Mouse (Mus musculus): ENCODE measurements around the gene Smim26. TPM values are rescaled to one million over a fixed set of nuclear protein-coding genes. Genes with fewer than 3 reads are reported as not detected.
A peak's percentile ranks its signal among the peaks of the same experiment; 100 is the strongest.

Gene Smim26
- total and polyA plus RNA-seq, 3 experiments: 16.4 to 28.6 TPM; not detected in 1

GRCm38 (mm10) chr2:144640101-144640500 is 46.2 kb downstream of the Smim26 start (continued):
- TF ChIP-seq USF2 (IDR thresholded peaks at IDR 0.05; ENCODE audit: borderline replicate concordance in 1 of 2, insufficient read depth in 1 of 2, low read depth in 1 of 2, low read length in 2 of 2) (no peak), UBTF (IDR thresholded peaks at IDR 0.05; ENCODE audit: borderline replicate concordance, insufficient read depth, low read depth, low read length) (no peak), EP300 (IDR thresholded peaks at IDR 0.05; ENCODE audit: low read depth in 1 of 2, low read length in 2 of 2) (no peak), MYC (IDR thresholded peaks at IDR 0.05; ENCODE audit: low read depth, low read length) (no peak), RCOR1 (IDR thresholded peaks at IDR 0.05; ENCODE audit: low read depth, low read length) (no peak)

DNA sequence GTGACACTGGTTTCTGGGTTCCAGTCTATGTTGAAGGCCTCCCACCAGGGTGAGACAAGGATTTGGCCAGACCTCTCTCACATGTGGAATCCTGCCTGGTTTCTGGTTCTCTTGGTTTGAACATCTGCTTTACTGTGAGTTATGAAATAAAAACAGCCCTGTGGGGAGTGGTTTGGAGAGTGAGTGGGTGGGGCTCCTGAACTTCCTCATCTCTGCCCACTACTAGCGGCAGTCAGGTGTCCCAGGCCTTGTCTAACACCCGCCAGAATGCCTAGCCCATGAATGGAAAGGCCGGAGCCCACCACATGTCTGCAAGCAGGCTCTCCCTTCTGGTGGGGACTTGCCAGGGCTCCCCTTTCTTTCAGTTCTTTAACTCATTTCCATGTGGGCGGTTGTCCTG is 48.1 kb downstream of the Smim26 start:
- Histone ChIP-seq H3K27me3 (ENCODE audit: control insufficient read depth in 1 of 2, insufficient read depth in 2 of 2, low read length in 2 of 2) (no peaks in the 10 kb centered on the region), H3K36me3 (ENCODE audit: control insufficient read depth in 1 of 2, insufficient read depth in 2 of 2, low read length in 2 of 2) (peaks cover 0 to 3% of the 10 kb centered on the region in 2 experiments; a peak in 2 of 4 replicates), H3K4me1 (ENCODE audit: control insufficient read depth in 1 of 2, insufficient read depth in 2 of 2, low read length in 2 of 2) (peaks cover 0 to 2% of the 10 kb centered on the region in 2 experiments; a peak in 1 of 4 replicates), H3K4me3 (ENCODE audit: control insufficient read depth in 1 of 2, insufficient read depth in 1 of 2, low read depth in 2 of 2, low read length in 2 of 2) (no peak overlapping the region), H3K27ac (ENCODE audit: control insufficient read depth, low read depth, low read length) (no peak overlapping the region), H3K79me2 (ENCODE audit: control insufficient read depth, insufficient read depth, low read length, poor library complexity) (no peaks in the 10 kb centered on the region), H3K9me3 (replicated peaks; ENCODE audit: insufficient read depth, low read length) (no peaks in the 10 kb centered on the region), H3K9ac (ENCODE audit: control insufficient read depth, low read depth, low read length, poor library complexity, severe bottlenecking) (no peak overlapping the region)
- peak; percentile 61 for DNase-seq (ENCODE audit: low read depth, low spot score)
- TF ChIP-seq TBP (IDR thresholded peaks at IDR 0.05; ENCODE audit: low read depth, low read length) (no peak), USF1 (IDR thresholded peaks at IDR 0.05; ENCODE audit: low read depth, low read length) (0 out of 2 replicates have a peak, but pooled peaks have one; percentile 48)

Other genes with a start within 250 kb of the Smim26 start
- 24.6 and 25.9 TPM in 2 replicates for gene Kat14, start 225.1 kb upstream of the Smim26 start, total RNA-seq (2012; rRNA removed)
- 10 to 100 TPM in 1 of 2 experiments, not detected in 1; 52.9 TPM for gene Kat14, start 225.1 kb upstream of the Smim26 start, polyA plus RNA-seq (2012; ENCODE audit: insufficient read depth in 1 of 2, insufficient read length in 2 of 2, low read depth in 1 of 2, low replicate concordance in 2 of 2, missing spikeins in 1 of 2)
- gene Pet117, start 225.1 kb upstream of the Smim26 start, total RNA-seq (2012; rRNA removed): not detected in 2 replicates
- gene Pet117, start 225.1 kb upstream of the Smim26 start, polyA plus RNA-seq (2012; ENCODE audit: insufficient read depth in 1 of 2, insufficient read length in 2 of 2, low read depth in 1 of 2, low replicate concordance in 2 of 2, missing spikeins in 1 of 2): not detected
- 0.03 and 0.08 TPM in 2 replicates for gene Dzank1, start 66.6 kb upstream of the Smim26 start, total RNA-seq (2012; rRNA removed)
- gene Dzank1, start 66.6 kb upstream of the Smim26 start, polyA plus RNA-seq (2012; ENCODE audit: insufficient read depth in 1 of 2, insufficient read length in 2 of 2, low read depth in 1 of 2, low replicate concordance in 2 of 2, missing spikeins in 1 of 2): under 1 TPM in 1 of 2 experiments, not detected in 1; 0.35 TPM
- 23.6 and 27.3 TPM in 2 replicates for gene Polr3f, start 66.3 kb upstream of the Smim26 start, total RNA-seq (2012; rRNA removed)
- 10 to 100 TPM in 1 of 2 experiments, not detected in 1; 17.9 TPM for gene Polr3f, start 66.3 kb upstream of the Smim26 start, polyA plus RNA-seq (2012; ENCODE audit: insufficient read depth in 1 of 2, insufficient read length in 2 of 2, low read depth in 1 of 2, low replicate concordance in 2 of 2, missing spikeins in 1 of 2)
- gene Rbbp9, start 43.2 kb upstream of the Smim26 start, total RNA-seq (2012; rRNA removed): 0.07 and 0.08 TPM in 2 replicates
- under 1 TPM in 1 of 2 experiments, not detected in 1; 0.15 TPM for gene Rbbp9, start 43.2 kb upstream of the Smim26 start, polyA plus RNA-seq (2012; ENCODE audit: insufficient read depth in 1 of 2, insufficient read length in 2 of 2, low read depth in 1 of 2, low replicate concordance in 2 of 2, missing spikeins in 1 of 2)
- gene Sec23b, start 37.8 kb upstream of the Smim26 start, total RNA-seq (2012; rRNA removed): 76.8 and 89.8 TPM in 2 replicates
- 10 to 100 TPM in 1 of 2 experiments, not detected in 1; 78.7 TPM for gene Sec23b, start 37.8 kb upstream of the Smim26 start, polyA plus RNA-seq (2012; ENCODE audit: insufficient read depth in 1 of 2, insufficient read length in 2 of 2, low read depth in 1 of 2, low replicate concordance in 2 of 2, missing spikeins in 1 of 2)
- gene Dtd1, start 5.8 kb downstream of the Smim26 start, total RNA-seq (2012; rRNA removed): 28.8 and 32.5 TPM in 2 replicates
- 10 to 100 TPM in 1 of 2 experiments, not detected in 1; 36.0 TPM for gene Dtd1, start 5.8 kb downstream of the Smim26 start, polyA plus RNA-seq (2012; ENCODE audit: insufficient read depth in 1 of 2, insufficient read length in 2 of 2, low read depth in 1 of 2, low replicate concordance in 2 of 2, missing spikeins in 1 of 2)
- gene Scp2d1, start 229.6 kb downstream of the Smim26 start, total RNA-seq (2012; rRNA removed): not detected in 2 replicates
- gene Scp2d1, start 229.6 kb downstream of the Smim26 start, polyA plus RNA-seq (2012; ENCODE audit: insufficient read depth in 1 of 2, insufficient read length in 2 of 2, low read depth in 1 of 2, low replicate concordance in 2 of 2, missing spikeins in 1 of 2): not detected

Data from MEL (cell line).